Mouse (Mus musculus) kidney, postnatal 36 days (tissue): Measurements from ENCODE around the gene Rsph10b.

Experiments used
- DNase-seq, 2 experiments: peaks; one replicate each; pipeline ENCODE4 v3.0.0; 2021 to 2022; ENCODE audit warnings: mixed read lengths in 2 of 2

Rsph10b gene

GRCm38 (mm10) chr5:143936156-143936555 lies 3.3 kb downstream of the Rsph10b start:
- DNase-seq: no peak

GRCm38 (mm10) chr5:143941588-143941987 lies 8.8 kb downstream of the Rsph10b start:
- DNase-seq: no peak

GRCm38 (mm10) chr5:143943231-143944125 lies 10.6 kb downstream of the Rsph10b start:
- no peak for DNase-seq

- DNase-seq: no peak
Observed at GRCm38 (mm10) chr5:143948361-143948760, 15.5 kb downstream of the Rsph10b start.

- DNase-seq: no peak
Observed at GRCm38 (mm10) chr5:143950016-143950415, 17.2 kb downstream of the Rsph10b start.

- DNase-seq: no peak
Observed at GRCm38 (mm10) chr5:143957101-143957500, 24.3 kb downstream of the Rsph10b start.

GRCm38 (mm10) chr5:143959551-143959950 lies 26.7 kb downstream of the Rsph10b start:
- DNase-seq: no peak

- DNase-seq: no peak
Observed at GRCm38 (mm10) chr5:143961176-143961575, 28.3 kb downstream of the Rsph10b start.

GRCm38 (mm10) chr5:143965586-143966345 lies 32.9 kb downstream of the Rsph10b start:
- DNase-seq: no peak

GRCm38 (mm10) chr5:143966671-143967070 lies 33.8 kb downstream of the Rsph10b start:
- DNase-seq: no peak

GRCm38 (mm10) chr5:143972628-143973027 lies 39.8 kb downstream of the Rsph10b start:
- DNase-seq: no peak

GRCm38 (mm10) chr5:143974931-143975630 lies 42.2 kb downstream of the Rsph10b start:
- peak; percentile 49 to 81 for DNase-seq

GRCm38 (mm10) chr5:143975631-143975933 lies 42.7 kb downstream of the Rsph10b start:
- no peak for DNase-seq

GRCm38 (mm10) chr5:143976232-143976631 lies 43.4 kb downstream of the Rsph10b start:
- DNase-seq: no peak

- DNase-seq: no peak
Observed at GRCm38 (mm10) chr5:143976726-143977431, 44.0 kb downstream of the Rsph10b start.

GRCm38 (mm10) chr5:143980858-143981257 lies 48.0 kb downstream of the Rsph10b start:
- DNase-seq: peak; percentile 46 to 64

- DNase-seq: no peak
Observed at GRCm38 (mm10) chr5:143982361-143982760, 49.5 kb downstream of the Rsph10b start.

- no peak for DNase-seq
Observed at GRCm38 (mm10) chr5:143985381-143985780, 52.5 kb downstream of the Rsph10b start.

- peak; percentile 47 to 51 for DNase-seq
Observed at GRCm38 (mm10) chr5:143987596-143987995, 54.8 kb downstream of the Rsph10b start.

- no peak for DNase-seq
Observed at GRCm38 (mm10) chr5:143989046-143989445, 56.2 kb downstream of the Rsph10b start.

- DNase-seq: no peak
Observed at GRCm38 (mm10) chr5:143990086-143990485, 57.3 kb downstream of the Rsph10b start.

GRCm38 (mm10) chr5:143992661-143993060 lies 59.8 kb downstream of the Rsph10b start:
- no peak for DNase-seq

GRCm38 (mm10) chr5:143993260-143993659 lies 60.4 kb downstream of the Rsph10b start:
- DNase-seq: no peak
